ENCODE assay signal across 8 mouse cellular contexts in the genomic region with DNA sequence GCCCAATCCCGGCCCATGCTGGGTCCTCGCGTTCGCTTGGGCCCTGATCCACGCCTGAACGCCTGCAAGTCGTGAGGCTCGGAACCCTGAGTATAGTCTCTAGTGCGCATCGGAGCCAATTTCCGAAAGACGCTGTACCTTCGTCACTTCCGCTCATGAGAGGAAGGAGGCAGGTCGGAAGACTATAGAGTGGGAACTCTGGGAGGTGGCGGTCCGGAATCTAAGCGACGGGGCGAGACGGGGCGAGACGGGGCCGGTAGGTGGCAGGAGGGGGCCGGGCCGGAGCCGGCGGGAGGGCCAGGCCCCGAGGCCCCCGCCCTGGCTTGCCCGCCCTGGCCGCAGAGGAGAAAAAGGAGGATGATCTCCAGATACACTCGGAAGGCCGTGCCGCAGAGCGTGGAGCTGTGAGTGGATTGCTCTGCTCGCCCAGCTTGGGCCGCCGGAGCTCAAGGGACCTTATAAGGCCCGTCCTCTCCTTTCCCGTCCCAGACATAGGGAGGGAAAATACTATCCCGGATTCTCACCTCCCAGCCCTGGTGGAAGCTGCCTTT. TPM values are rescaled to one million over a fixed set of nuclear protein-coding genes. Genes with fewer than 3 reads are reported as not detected.
DNase-seq lines count a peak whose midpoint lies in the region; ATAC-seq and TF ChIP-seq lines count a peak whose summit lies in the region.

A gene (minus strand): TSS at position 131 of the 551 bp plus-strand sequence.
A gene (plus strand): TSS at position 172 of the 551 bp plus-strand sequence.

- H3K4me2 ChIP-seq in heart, embryonic 12.5 days, result peak within 1 kb of the TSS; percentile 91
- H3K4me2 ChIP-seq in kidney, postnatal 0 days (ENCODE audit: low read length), result peak within 1 kb of the TSS; percentile 77
- peak within 1 kb of the TSS; percentile 80 for H3K4me2 ChIP-seq in liver, embryonic 11.5 days
- H3K4me2 ChIP-seq in stomach, embryonic 14.5 days (replicated peaks; ENCODE audit: low read depth, low read length), result peak within 1 kb of the TSS; percentile 82

- H3K9me3 ChIP-seq in heart, embryonic 12.5 days (replicated peaks), result no peaks in the 10 kb centered on the region; the same call in 1 of the 2 replicates
- H3K9me3 ChIP-seq in kidney, postnatal 0 days (replicated peaks; ENCODE audit: low read length), result no peaks in the 10 kb centered on the region
- no peaks in the 10 kb centered on the region for H3K9me3 ChIP-seq in liver, embryonic 11.5 days (ENCODE audit: control insufficient read depth, low read length)
- no peaks in the 10 kb centered on the region for H3K9me3 ChIP-seq in stomach, embryonic 14.5 days (ENCODE audit: control insufficient read depth, low read depth, low read length)

- ATAC-seq in erythroid progenitor cell, adult 5-6 weeks (replicated peaks; ENCODE audit: low FRiP score, poor library complexity, severe bottlenecking), result peak; percentile 98
- ATAC-seq in heart, embryonic 12.5 days (ENCODE audit: insufficient number of reproducible peaks, low FRiP score), result peak; percentile 98
- peak; percentile 99 for ATAC-seq in kidney, postnatal 0 days (replicated peaks; ENCODE audit: low FRiP score, low read depth)
- peak; percentile 98 for ATAC-seq in liver, embryonic 11.5 days (replicated peaks; ENCODE audit: low FRiP score)
- peak; percentile 98 for ATAC-seq in stomach, embryonic 14.5 days (ENCODE audit: insufficient number of reproducible peaks, insufficient read depth, low FRiP score, low read depth)

- peak; percentile 94 for DNase-seq in CD4-positive helper T cell, adult 2 months (ENCODE audit: low read depth, low spot score)
- peak; percentile 92 for DNase-seq in brain, embryonic 18.5 days (ENCODE audit: low read depth, low spot score)
- peak; percentile 98 for DNase-seq in kidney, postnatal 0 days (ENCODE audit: low spot score)
- DNase-seq in liver, embryonic 11.5 days (ENCODE audit: low spot score), result peak; percentile 94
- DNase-seq in naive thymus-derived CD4-positive, alpha-beta T cell, adult 2 months (ENCODE audit: low read depth), result peak; percentile 97

- peaks cover 13% of the 10 kb centered on the region for H3K4me1 ChIP-seq in heart, embryonic 12.5 days (replicated peaks)
- H3K4me1 ChIP-seq in kidney, postnatal 0 days (replicated peaks; ENCODE audit: insufficient read depth, low read length), result peaks cover 9% of the 10 kb centered on the region
- peaks cover 4% of the 10 kb centered on the region for H3K4me1 ChIP-seq in liver, embryonic 11.5 days (replicated peaks; ENCODE audit: control insufficient read depth, insufficient read depth, low read length)
- H3K4me1 ChIP-seq in stomach, embryonic 14.5 days (ENCODE audit: control insufficient read depth, insufficient read depth, low read length), result 0 out of 2 replicates have a peak, but pooled peaks cover 7% of the 10 kb centered on the region

- no peaks in the 10 kb centered on the region for H3K27me3 ChIP-seq in heart, embryonic 12.5 days (replicated peaks)
- no peaks in the 10 kb centered on the region for H3K27me3 ChIP-seq in kidney, postnatal 0 days (ENCODE audit: insufficient read depth, low read length)
- H3K27me3 ChIP-seq in liver, embryonic 11.5 days (replicated peaks; ENCODE audit: control insufficient read depth, insufficient read depth, low read length), result no peaks in the 10 kb centered on the region
- H3K27me3 ChIP-seq in stomach, embryonic 14.5 days (ENCODE audit: control insufficient read depth, insufficient read depth, low read length), result no peaks in the 10 kb centered on the region

- H3K36me3 ChIP-seq in heart, embryonic 12.5 days, result peaks cover 37% of the 10 kb centered on the region
- H3K36me3 ChIP-seq in kidney, postnatal 0 days (ENCODE audit: insufficient read depth, low read length), result 0 out of 2 replicates have a peak, but pooled peaks cover 5% of the 10 kb centered on the region
- H3K36me3 ChIP-seq in liver, embryonic 11.5 days (ENCODE audit: control insufficient read depth, insufficient read depth, low read length), result peaks cover 12% of the 10 kb centered on the region; the same call in 1 of the 2 replicates
- H3K36me3 ChIP-seq in stomach, embryonic 14.5 days (ENCODE audit: control insufficient read depth, insufficient read depth, low read length), result peaks cover 22% of the 10 kb centered on the region

- H3K9ac ChIP-seq in heart, embryonic 12.5 days, result peak within 1 kb of the TSS; percentile 87
- H3K9ac ChIP-seq in kidney, postnatal 0 days (ENCODE audit: low read depth, low read length), result peak within 1 kb of the TSS; percentile 95
- H3K9ac ChIP-seq in liver, embryonic 11.5 days (ENCODE audit: low read depth, low read length), result peak within 1 kb of the TSS; percentile 90
- peak within 1 kb of the TSS; percentile 93 for H3K9ac ChIP-seq in stomach, embryonic 14.5 days (replicated peaks; ENCODE audit: low read depth, low read length)

- peak; percentile 66 for TF ChIP-seq CTCF in kidney, postnatal 0 days (IDR thresholded peaks at IDR 0.05; ENCODE audit: low read depth)

- peak within 1 kb of the TSS; percentile 94 for H3K27ac ChIP-seq in heart, embryonic 12.5 days (ENCODE audit: poor library complexity, severe bottlenecking)
- peak within 1 kb of the TSS; percentile 95 for H3K27ac ChIP-seq in kidney, postnatal 0 days
- peak within 1 kb of the TSS; percentile 65 for H3K27ac ChIP-seq in liver, embryonic 11.5 days (ENCODE audit: low read depth, low read length)
- H3K27ac ChIP-seq in stomach, embryonic 14.5 days (ENCODE audit: low read length), result peak within 1 kb of the TSS; percentile 90

- H3K4me3 ChIP-seq in heart, embryonic 12.5 days, result peak within 1 kb of the TSS; percentile 66
- H3K4me3 ChIP-seq in kidney, postnatal 0 days (replicated peaks; ENCODE audit: low read depth, low read length), result peak within 1 kb of the TSS; percentile 80
- H3K4me3 ChIP-seq in liver, embryonic 11.5 days (ENCODE audit: low read depth, low read length), result peak within 1 kb of the TSS; percentile 78
- peak within 1 kb of the TSS; percentile 81 for H3K4me3 ChIP-seq in stomach, embryonic 14.5 days (ENCODE audit: low read depth, low read length)

- under 1% methylated on average over 42 of the region's 42 CpGs for WGBS in heart, embryonic 12.5 days
- under 1% methylated on average over 42 of the region's 42 CpGs for WGBS in kidney, postnatal 0 days
- WGBS in liver, embryonic 11.5 days, result under 1% methylated on average over 42 of the region's 42 CpGs
- WGBS in stomach, embryonic 14.5 days, result under 1% methylated on average over 31 of the region's 42 CpGs

RNA-seq across cellular contexts. Expression of the first gene that starts in this region (rescaled TPM):
- 13.7 and 15.1 TPM in 2 replicates for total RNA-seq in erythroid progenitor cell, adult 5-6 weeks (2015; ENCODE audit: low replicate concordance)
- 13.1 and 23.3 TPM in 2 replicates for total RNA-seq in erythroid progenitor cell, adult 5-6 weeks (2017; ENCODE audit: low replicate concordance)
- 37.4 and 37.5 TPM in 2 replicates for polyA plus RNA-seq in heart, embryonic 12.5 days (2016; fragmentation: Nextera tagmentation; extraction: Ambion mirVana)
- 32.8 and 37.9 TPM in 2 replicates for polyA plus RNA-seq in kidney, postnatal 0 days (2015; fragmentation: Nextera tagmentation; extraction: Ambion mirVana)
- 76.1 and 80.5 TPM in 2 replicates for polyA plus RNA-seq in liver, embryonic 11.5 days (2014; fragmentation: Nextera tagmentation; extraction: Ambion mirVana)
- polyA plus RNA-seq in stomach, embryonic 14.5 days (2014; fragmentation: Nextera tagmentation; extraction: Ambion mirVana), result 53.1 and 54.6 TPM in 2 replicates

RNA-seq across cellular contexts. Expression of the second gene that starts in this region (rescaled TPM):
- 13.4 and 27.4 TPM in 2 replicates for total RNA-seq in erythroid progenitor cell, adult 5-6 weeks (2015; ENCODE audit: low replicate concordance)
- total RNA-seq in erythroid progenitor cell, adult 5-6 weeks (2017; ENCODE audit: low replicate concordance), result 17.8 and 24.6 TPM in 2 replicates
- polyA plus RNA-seq in heart, embryonic 12.5 days (2016; fragmentation: Nextera tagmentation; extraction: Ambion mirVana), result 25.7 and 29.2 TPM in 2 replicates
- polyA plus RNA-seq in kidney, postnatal 0 days (2015; fragmentation: Nextera tagmentation; extraction: Ambion mirVana), result 24.0 and 24.3 TPM in 2 replicates
- polyA plus RNA-seq in liver, embryonic 11.5 days (2014; fragmentation: Nextera tagmentation; extraction: Ambion mirVana), result 22.6 and 24.2 TPM in 2 replicates
- 41.7 and 42.6 TPM in 2 replicates for polyA plus RNA-seq in stomach, embryonic 14.5 days (2014; fragmentation: Nextera tagmentation; extraction: Ambion mirVana)

Comparison
In these comparisons a context has a peak if more than half of its experiments do, and no peak if none do; other contexts are left out.
1. Peak in every context shown above with its lines: DNase-seq, ATAC-seq, H3K4me3 ChIP-seq and H3K27ac ChIP-seq.